Mouse (Mus musculus) lung, postnatal 0 days (tissue): ENCODE measurements around the gene Zfp740.
"Not testable (repeated sequence)": the region's sequence is repeated elsewhere in the genome, so short reads cannot be mapped to it uniquely, and the experiment has no call there.

Experiments
- CTCF ChIP-seq: IDR thresholded peaks from 2 replicates; pipeline ENCODE4 v1.5.1; 2016; ENCODE audit warnings: antibody characterized with exemption, mild to moderate bottlenecking
- EP300 ChIP-seq: IDR thresholded peaks from 2 replicates; pipeline ENCODE4 v1.6.1; 2016; ENCODE audit warnings: antibody characterized with exemption, mild to moderate bottlenecking, control low read depth

- TF ChIP-seq EP300, CTCF: not testable (repeated sequence)
Observed at GRCm38 (mm10) chr15:102225619-102226018, 22.6 kb downstream of the Zfp740 start.
